Mouse (Mus musculus): Measurements from ENCODE around the gene Klhl8.

GRCm38 (mm10) chr5:103916595-103917356 is 5.7 kb upstream of the Klhl8 start:
- TF ChIP-seq CTCF (IDR thresholded peaks at IDR 0.05; ENCODE audit: borderline replicate concordance, insufficient read depth, low read length) (no peak), POLR2A (IDR thresholded peaks at IDR 0.05; ENCODE audit: low read depth, low read length) (no peak)

All from embryonic fibroblast, embryonic 13.5 days (primary cell).